Mouse (Mus musculus): ENCODE data around the gene Dennd5a. TPM values are rescaled to one million over a fixed set of nuclear protein-coding genes. Genes with fewer than 3 reads are reported as not detected.

The Dennd5a gene
- 76.8 and 116 TPM in 2 replicates for polyA plus RNA-seq (2012; rRNA removed; ENCODE audit: low replicate concordance)

GRCm38 (mm10) chr7:109959716-109960612 is at the start of gene Dennd5a:
Dennd5a (minus strand) TSS chr7:109960470.

GRCm38 (mm10) chr7:109986775-109987174 is 26.5 kb upstream of the Dennd5a start, which contains the start of gene Tmem41b:
Tmem41b (minus strand) TSS chr7:109986929.

GRCm38 (mm10) chr7:109865370-109866229 is 94.7 kb downstream of the Dennd5a start, which contains the start of gene Scube2:
Scube2 (minus strand) TSS chr7:109865679.

Other genes with a start within 250 kb of the Dennd5a start
- gene BC051019, start 236.6 kb downstream of the Dennd5a start, polyA plus RNA-seq (2012; rRNA removed; ENCODE audit: low replicate concordance), result not detected in 2 replicates
- gene Ascl3, start 228.7 kb downstream of the Dennd5a start, polyA plus RNA-seq (2012; rRNA removed; ENCODE audit: low replicate concordance), result 0.26 and 0.36 TPM in 2 replicates
- gene Tmem9b, start 207.6 kb downstream of the Dennd5a start, polyA plus RNA-seq (2012; rRNA removed; ENCODE audit: low replicate concordance), result 34.3 and 53.1 TPM in 2 replicates
- gene Nrip3, start 178.4 kb downstream of the Dennd5a start, polyA plus RNA-seq (2012; rRNA removed; ENCODE audit: low replicate concordance), result 0.07 TPM in 1 of 2 replicates, not detected in the other
- gene Scube2, start 94.8 kb downstream of the Dennd5a start, polyA plus RNA-seq (2012; rRNA removed; ENCODE audit: low replicate concordance), result 0.09 and 0.13 TPM in 2 replicates
- gene Tmem41b, start 26.5 kb upstream of the Dennd5a start, polyA plus RNA-seq (2012; rRNA removed; ENCODE audit: low replicate concordance), result 19.1 and 21.5 TPM in 2 replicates
- 19.5 and 24.1 TPM in 2 replicates for gene Ipo7, start 57.8 kb upstream of the Dennd5a start, polyA plus RNA-seq (2012; rRNA removed; ENCODE audit: low replicate concordance)
- 11.8 and 28.6 TPM in 2 replicates for gene Zfp143, start 100.7 kb upstream of the Dennd5a start, polyA plus RNA-seq (2012; rRNA removed; ENCODE audit: low replicate concordance)
- 2.1 and 5.5 TPM in 2 replicates for gene Wee1, start 161.6 kb upstream of the Dennd5a start, polyA plus RNA-seq (2012; rRNA removed; ENCODE audit: low replicate concordance)

Measured in mammary gland, adult 2 months (tissue).